Mouse (Mus musculus): ENCODE measurements around the gene Lcn10. TPM values are rescaled to one million over a fixed set of nuclear protein-coding genes. Genes with fewer than 3 reads are reported as not detected.
A peak's percentile ranks its signal among the peaks of the same experiment; 100 is the strongest.
"Not testable (repeated sequence)": the region's sequence is repeated elsewhere in the genome, so short reads cannot be mapped to it uniquely, and the experiment has no call there.

Lcn10 gene
- polyA plus RNA-seq, 1 experiment from 2014 or later = not detected

DNA sequence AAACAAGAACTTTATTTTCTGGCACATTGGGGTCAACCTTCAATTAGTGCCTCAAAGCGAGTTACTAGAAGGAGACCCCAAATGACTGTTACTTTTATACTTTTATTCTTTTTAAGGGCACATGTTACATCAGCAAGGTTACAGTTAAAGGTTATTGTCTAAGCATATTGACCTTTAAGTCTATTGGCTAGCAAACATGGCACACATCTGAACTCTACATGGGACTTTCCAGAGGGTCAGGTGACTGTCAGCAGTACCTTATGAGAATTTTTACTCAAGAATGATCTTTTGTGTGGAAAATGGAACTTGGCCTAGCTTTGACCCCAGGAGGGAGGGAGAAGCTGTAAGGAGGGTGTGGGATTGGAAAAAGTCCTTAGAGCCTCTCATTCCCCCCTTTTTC is 16.0 kb upstream of the Lcn10 start:
- no peaks in the 10 kb centered on the region for H3K36me3 ChIP-seq (replicated peaks; ENCODE audit: insufficient read depth, low read length)
- H3K4me1 ChIP-seq (ENCODE audit: insufficient read depth) = no peaks in the 10 kb centered on the region
- no peak for ATAC-seq
- no peak overlapping the region for H3K9ac ChIP-seq (replicated peaks)
- no peak overlapping the region for H3K4me2 ChIP-seq (ENCODE audit: low read depth, low read length)
- H3K27me3 ChIP-seq (ENCODE audit: insufficient read depth, low read length) = no peaks in the 10 kb centered on the region
- no peak for TF ChIP-seq CTCF (IDR thresholded peaks at IDR 0.05; ENCODE audit: low read depth)
- no peak for TF ChIP-seq EP300 (IDR thresholded peaks at IDR 0.05; ENCODE audit: low read depth)
- H3K9me3 ChIP-seq (ENCODE audit: low read length) = no peaks in the 10 kb centered on the region
- no peak for DNase-seq
- 55% methylated on average over 1 of the region's 1 CpGs for WGBS (ENCODE audit: insufficient replicate concordance)
- H3K27ac ChIP-seq (ENCODE audit: low read depth) = no peak overlapping the region
- no peak overlapping the region for H3K4me3 ChIP-seq (ENCODE audit: low read depth, low read length)

DNA sequence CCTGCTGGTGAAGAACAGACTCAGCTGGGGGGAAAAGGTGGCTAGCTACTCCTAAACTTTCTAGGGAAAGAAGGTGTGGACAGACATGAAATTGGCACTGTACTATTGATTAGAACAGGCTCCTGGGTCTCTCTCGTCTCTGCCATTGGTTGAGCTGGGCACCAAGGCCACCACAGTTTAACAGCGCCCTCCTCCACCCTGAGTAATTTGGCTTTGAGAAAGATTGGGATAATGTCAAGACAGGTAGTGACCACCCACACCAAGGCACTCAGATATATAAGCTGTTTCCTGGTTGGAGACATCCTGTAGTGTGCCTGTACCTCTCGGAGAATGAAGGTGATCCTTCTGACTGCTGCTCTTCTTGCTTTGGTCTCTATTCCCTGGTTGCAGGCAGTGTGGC is 6.0 kb upstream of the Lcn10 start, which contains the start of gene Lcn6:
TSS of gene Lcn6 (plus strand) at position 301 of the 400 bp plus-strand sequence.
- no peak within 1 kb of the TSS for H3K9ac ChIP-seq (replicated peaks)
- no peak for TF ChIP-seq CTCF (IDR thresholded peaks at IDR 0.05; ENCODE audit: low read depth)
- TF ChIP-seq EP300 (IDR thresholded peaks at IDR 0.05; ENCODE audit: low read depth) = no peak
- 79% methylated on average over 3 of the region's 3 CpGs for WGBS (ENCODE audit: insufficient replicate concordance)

DNA sequence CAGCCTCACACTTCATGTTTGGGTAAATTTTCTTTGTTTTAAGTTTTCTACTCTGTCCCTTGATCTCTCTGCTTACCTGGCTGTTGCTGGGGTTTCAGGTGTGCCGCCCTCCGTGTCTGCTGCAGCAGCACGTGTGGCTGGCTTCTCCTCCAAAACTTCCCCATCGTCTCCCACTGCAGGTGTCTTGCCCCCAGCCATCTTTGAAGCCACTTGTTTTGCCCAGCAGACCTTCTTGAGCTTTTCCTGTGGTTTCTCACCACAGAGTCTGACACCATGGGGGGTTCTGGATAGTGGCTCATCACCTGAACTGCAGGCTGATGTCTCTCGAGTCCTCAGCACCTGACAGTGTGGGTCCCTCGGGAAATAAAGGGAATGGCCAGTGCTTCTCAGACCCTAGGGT is 3.0 kb upstream of the Lcn10 start:
- Histone ChIP-seq H3K36me3 (replicated peaks; ENCODE audit: insufficient read depth, low read length) (no peaks in the 10 kb centered on the region), H3K4me1 (ENCODE audit: insufficient read depth) (no peaks in the 10 kb centered on the region), H3K27me3 (ENCODE audit: insufficient read depth, low read length) (no peaks in the 10 kb centered on the region), H3K4me3 (ENCODE audit: low read depth, low read length) (no peak overlapping the region), H3K9me3 (ENCODE audit: low read length) (no peaks in the 10 kb centered on the region), H3K9ac (replicated peaks) (no peak overlapping the region), H3K27ac (ENCODE audit: low read depth) (no peak overlapping the region), H3K4me2 (ENCODE audit: low read depth, low read length) (no peak overlapping the region)
- ATAC-seq (no peak), DNase-seq (no peak)
- TF ChIP-seq CTCF (IDR thresholded peaks at IDR 0.05; ENCODE audit: low read depth) = no peak
- TF ChIP-seq EP300 (IDR thresholded peaks at IDR 0.05; ENCODE audit: low read depth) = no peak
- 61% methylated on average over 6 of the region's 6 CpGs for WGBS (ENCODE audit: insufficient replicate concordance)

More for the DNA sequence above, 6.0 kb upstream of the Lcn10 start, which contains the start of gene Lcn6:
- Histone ChIP-seq H3K27me3 (ENCODE audit: insufficient read depth, low read length) (no peaks in the 10 kb centered on the region), H3K4me3 (ENCODE audit: low read depth, low read length) (no peak within 1 kb of the TSS), H3K9me3 (ENCODE audit: low read length) (no peaks in the 10 kb centered on the region), H3K27ac (ENCODE audit: low read depth) (no peak within 1 kb of the TSS), H3K4me1 (ENCODE audit: insufficient read depth) (no peaks in the 10 kb centered on the region), H3K4me2 (ENCODE audit: low read depth, low read length) (no peak within 1 kb of the TSS), H3K36me3 (replicated peaks; ENCODE audit: insufficient read depth, low read length) (no peaks in the 10 kb centered on the region)
- DNase-seq = no peak
- no peak for ATAC-seq

DNA sequence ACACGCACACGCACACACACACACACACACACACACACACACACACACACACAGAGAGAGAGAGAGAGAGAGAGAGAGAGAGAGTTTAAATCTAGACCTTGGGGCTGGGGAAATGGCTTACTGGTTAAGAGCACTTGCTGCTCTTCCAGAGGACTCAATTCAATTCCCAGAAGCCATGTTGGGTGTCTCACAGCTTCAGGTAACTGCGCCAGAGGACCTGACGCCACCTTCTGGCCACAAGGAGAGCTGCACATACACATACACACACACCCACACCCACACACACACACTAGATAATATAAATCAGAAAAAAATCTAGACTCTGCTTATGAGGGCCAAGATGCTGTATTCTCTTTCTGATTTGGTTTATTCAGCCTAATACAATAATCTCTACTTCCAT is 4.4 kb downstream of the Lcn10 start:
- Histone ChIP-seq H3K4me1 (ENCODE audit: insufficient read depth) (no peaks in the 10 kb centered on the region), H3K27ac (ENCODE audit: low read depth) (no peak overlapping the region), H3K4me3 (ENCODE audit: low read depth, low read length) (no peak overlapping the region), H3K4me2 (ENCODE audit: low read depth, low read length) (no peak overlapping the region), H3K27me3 (ENCODE audit: insufficient read depth, low read length) (no peaks in the 10 kb centered on the region), H3K9me3 (ENCODE audit: low read length) (no peaks in the 10 kb centered on the region), H3K36me3 (replicated peaks; ENCODE audit: insufficient read depth, low read length) (no peaks in the 10 kb centered on the region), H3K9ac (replicated peaks) (no peak overlapping the region)
- 58% methylated on average over 4 of the region's 4 CpGs for WGBS (ENCODE audit: insufficient replicate concordance)
- ATAC-seq (no peak), DNase-seq (no peak)
- TF ChIP-seq CTCF (IDR thresholded peaks at IDR 0.05; ENCODE audit: low read depth) (peak; percentile 19), EP300 (IDR thresholded peaks at IDR 0.05; ENCODE audit: low read depth) (no peak)

DNA sequence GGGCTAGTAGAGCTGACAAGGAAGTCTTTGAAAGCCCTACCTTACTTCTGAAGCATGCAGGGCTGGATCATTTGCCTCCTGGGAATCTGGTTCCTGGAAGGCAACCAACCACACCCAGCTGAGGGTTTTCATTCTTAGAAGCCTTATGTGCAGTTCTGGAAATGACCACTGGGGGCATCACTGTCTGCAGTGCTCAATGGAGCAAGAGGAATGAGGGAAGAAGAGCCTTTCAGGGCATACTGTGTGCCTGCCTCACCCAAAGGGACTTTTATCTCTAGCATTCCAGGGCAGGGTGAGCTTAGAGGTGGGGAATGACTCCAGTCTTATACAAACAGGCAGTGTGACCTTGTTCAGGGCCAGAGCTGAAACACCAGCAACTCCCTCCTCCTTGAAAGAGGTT is 12.1 kb downstream of the Lcn10 start:
- H3K27ac ChIP-seq (ENCODE audit: low read depth) = no peak overlapping the region
- H3K9ac ChIP-seq (replicated peaks) = no peak overlapping the region
- no peak overlapping the region for H3K4me3 ChIP-seq (ENCODE audit: low read depth, low read length)
- TF ChIP-seq EP300 (IDR thresholded peaks at IDR 0.05; ENCODE audit: low read depth) (no peak), CTCF (IDR thresholded peaks at IDR 0.05; ENCODE audit: low read depth) (peak; percentile 82)
- no peaks in the 10 kb centered on the region for H3K36me3 ChIP-seq (replicated peaks; ENCODE audit: insufficient read depth, low read length)
- ATAC-seq = no peak
- no peaks in the 10 kb centered on the region for H3K4me1 ChIP-seq (ENCODE audit: insufficient read depth)
- peak; percentile 69 for DNase-seq
- H3K9me3 ChIP-seq (ENCODE audit: low read length) = no peaks in the 10 kb centered on the region
- H3K4me2 ChIP-seq (ENCODE audit: low read depth, low read length) = no peak overlapping the region
- H3K27me3 ChIP-seq (ENCODE audit: insufficient read depth, low read length) = no peaks in the 10 kb centered on the region

DNA sequence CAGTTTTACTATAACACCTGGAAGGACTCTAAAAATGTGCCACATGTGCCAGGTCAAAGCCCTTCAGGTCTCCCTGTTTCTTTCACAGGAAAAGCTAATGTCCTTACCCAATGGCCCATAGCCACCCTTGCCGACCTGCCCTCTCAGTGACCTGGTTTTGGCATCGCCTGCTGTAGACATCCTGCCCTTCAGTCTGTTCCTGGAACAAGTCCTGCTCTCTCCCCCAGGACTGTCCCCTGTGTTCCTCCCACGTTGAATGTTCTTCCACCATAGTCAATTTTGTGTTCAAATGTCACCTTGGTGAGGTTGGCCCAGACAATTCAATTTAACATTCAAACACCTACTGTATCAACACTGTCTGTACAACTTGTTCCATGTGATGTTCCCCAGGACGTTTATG is 14.4 kb downstream of the Lcn10 start:
- Histone ChIP-seq H3K36me3 (replicated peaks; ENCODE audit: insufficient read depth, low read length) (no peaks in the 10 kb centered on the region), H3K27ac (ENCODE audit: low read depth) (no peak overlapping the region), H3K4me2 (ENCODE audit: low read depth, low read length) (no peak overlapping the region), H3K9me3 (ENCODE audit: low read length) (no peaks in the 10 kb centered on the region), H3K9ac (replicated peaks) (no peak overlapping the region), H3K27me3 (ENCODE audit: insufficient read depth, low read length) (no peaks in the 10 kb centered on the region), H3K4me3 (ENCODE audit: low read depth, low read length) (no peak overlapping the region), H3K4me1 (ENCODE audit: insufficient read depth) (no peaks in the 10 kb centered on the region)
- ATAC-seq (no peak), DNase-seq (no peak)
- WGBS (ENCODE audit: insufficient replicate concordance) = 53% methylated on average over 4 of the region's 4 CpGs
- TF ChIP-seq CTCF (IDR thresholded peaks at IDR 0.05; ENCODE audit: low read depth) = no peak
- no peak for TF ChIP-seq EP300 (IDR thresholded peaks at IDR 0.05; ENCODE audit: low read depth)

DNA sequence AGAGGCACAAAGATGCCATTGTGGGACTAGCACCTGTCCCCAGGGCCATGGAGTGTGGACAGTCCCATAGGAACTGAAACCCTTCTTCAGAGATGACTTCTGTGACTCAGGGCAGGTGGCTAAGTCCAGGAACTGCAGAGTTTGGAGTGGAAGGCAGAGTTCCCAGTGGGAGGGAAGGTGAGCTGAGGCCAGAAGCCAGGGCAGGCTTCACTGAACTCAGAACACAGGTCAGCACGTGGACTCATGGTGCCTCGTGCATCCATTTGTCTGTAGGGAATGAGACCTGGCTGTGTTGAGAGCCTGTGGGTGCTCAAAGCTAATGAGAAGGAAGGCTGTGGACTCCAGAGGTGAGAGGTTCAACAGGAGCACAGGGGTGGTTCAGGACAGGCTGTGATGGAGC is 16.2 kb downstream of the Lcn10 start:
- ATAC-seq = no peak

DNA sequence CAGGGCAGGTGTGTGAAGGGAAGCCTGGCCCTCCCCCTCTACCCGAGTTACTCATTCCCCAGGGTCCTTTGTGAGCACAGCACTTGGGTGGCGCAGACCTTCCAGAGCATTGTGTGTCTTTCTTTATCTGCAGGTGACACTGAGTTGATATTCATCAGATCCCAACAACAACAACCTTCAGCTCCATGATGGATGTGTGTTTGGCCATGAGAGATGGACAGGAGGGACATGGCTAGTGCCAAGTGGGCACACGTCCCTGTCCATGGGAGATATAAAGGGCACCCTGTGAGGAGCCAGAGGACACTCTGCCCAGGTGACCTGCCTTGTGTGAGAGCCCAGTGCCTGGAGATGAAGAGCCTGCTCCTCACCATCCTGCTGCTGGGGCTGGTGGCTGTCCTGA is 17.2 kb downstream of the Lcn10 start, which contains the start of gene Obp2a:
TSS of gene Obp2a (plus strand) at position 301 of the 400 bp plus-strand sequence.
- 71% methylated on average over 3 of the region's 3 CpGs for WGBS (ENCODE audit: insufficient replicate concordance)
- not testable (repeated sequence) for ATAC-seq; H3K27me3 ChIP-seq (ENCODE audit: insufficient read depth, low read length); H3K4me2 ChIP-seq (ENCODE audit: low read depth, low read length); H3K36me3 ChIP-seq (replicated peaks; ENCODE audit: insufficient read depth, low read length); H3K9ac ChIP-seq (replicated peaks); H3K4me1 ChIP-seq (ENCODE audit: insufficient read depth); H3K9me3 ChIP-seq (ENCODE audit: low read length); H3K27ac ChIP-seq (ENCODE audit: low read depth); H3K4me3 ChIP-seq (ENCODE audit: low read depth, low read length); DNase-seq

More for the DNA sequence above, 16.2 kb downstream of the Lcn10 start:
- Histone ChIP-seq H3K4me2 (ENCODE audit: low read depth, low read length) (no peak overlapping the region), H3K9me3 (ENCODE audit: low read length) (no peaks in the 10 kb centered on the region), H3K4me1 (ENCODE audit: insufficient read depth) (no peaks in the 10 kb centered on the region), H3K9ac (replicated peaks) (no peak overlapping the region), H3K4me3 (ENCODE audit: low read depth, low read length) (no peak overlapping the region), H3K36me3 (replicated peaks; ENCODE audit: insufficient read depth, low read length) (no peaks in the 10 kb centered on the region), H3K27me3 (ENCODE audit: insufficient read depth, low read length) (no peaks in the 10 kb centered on the region), H3K27ac (ENCODE audit: low read depth) (no peak overlapping the region)
- TF ChIP-seq EP300 (IDR thresholded peaks at IDR 0.05; ENCODE audit: low read depth) = no peak
- 85% methylated on average over 2 of the region's 2 CpGs for WGBS (ENCODE audit: insufficient replicate concordance)
- DNase-seq = no peak

Measured in liver, postnatal 0 days (tissue).